Mouse (Mus musculus) ES-Bruce4 (cell line): ENCODE measurements around the gene Canx. TPM values are rescaled to one million over a fixed set of nuclear protein-coding genes. Genes with fewer than 3 reads are reported as not detected.

Experiments used
- H3K27ac ChIP-seq: 2 replicates; pipeline ENCODE4 v1.5.1; 2012; ENCODE audit warnings: low read length, inconsistent platforms; ENCODE audit not compliant: insufficient read depth
- H3K27me3 ChIP-seq: 2 replicates; pipeline ENCODE4 v1.6.1; 2012; ENCODE audit warnings: mild to moderate bottlenecking, low read length, inconsistent platforms; ENCODE audit not compliant: control insufficient read depth, poor library complexity, insufficient read depth, severe bottlenecking
- H3K36me3 ChIP-seq: 2 replicates; pipeline ENCODE4 v1.6.1; 2012; ENCODE audit warnings: inconsistent platforms, mild to moderate bottlenecking, low read length, moderate library complexity; ENCODE audit not compliant: control insufficient read depth, poor library complexity, insufficient read depth, severe bottlenecking
- H3K4me1 ChIP-seq: one replicate; pipeline ENCODE4 v1.8.1; 2011; ENCODE audit warnings: low read length; ENCODE audit not compliant: control insufficient read depth, insufficient read depth
- H3K4me3 ChIP-seq: 2 replicates; pipeline ENCODE4 v1.5.1; 2011; ENCODE audit warnings: low read depth, mild to moderate bottlenecking, low read length
- H3K9ac ChIP-seq: 2 replicates; pipeline ENCODE4 v1.6.1; 2012; ENCODE audit warnings: low read depth, mild to moderate bottlenecking, inconsistent platforms; ENCODE audit not compliant: poor library complexity, severe bottlenecking
- H3K9me3 ChIP-seq: replicated peaks from 2 replicates; pipeline ENCODE4 v1.6.1; 2012; ENCODE audit warnings: mild to moderate bottlenecking, low read length, inconsistent platforms; ENCODE audit not compliant: control insufficient read depth, poor library complexity, insufficient read depth, severe bottlenecking
- CTCF ChIP-seq: IDR thresholded peaks from one replicate; pipeline ENCODE4 v1.8.1; 2011; ENCODE audit warnings: low read depth, low read length
- EP300 ChIP-seq: IDR thresholded peaks from 2 replicates; pipeline ENCODE4 v1.6.1; 2011; ENCODE audit warnings: low read depth, low read length; ENCODE audit not compliant: insufficient read depth
- POLR2A ChIP-seq: IDR thresholded peaks from one replicate; pipeline ENCODE4 v1.8.1; 2011; ENCODE audit warnings: low read length; ENCODE audit not compliant: insufficient read depth
- polyA plus RNA-seq: library from polyadenylated mRNA; stranded (reverse); fragments of >200 nt; gene quantifications from 2 replicates; pipeline ENCODE4 v1.2.4, GENCODE M21; 2011; ENCODE audit warnings: low read depth; ENCODE audit not compliant: missing spikeins, insufficient read depth, insufficient read length

Gene Canx
- polyA plus RNA-seq, 1 experiment, result 681 TPM

DNA sequence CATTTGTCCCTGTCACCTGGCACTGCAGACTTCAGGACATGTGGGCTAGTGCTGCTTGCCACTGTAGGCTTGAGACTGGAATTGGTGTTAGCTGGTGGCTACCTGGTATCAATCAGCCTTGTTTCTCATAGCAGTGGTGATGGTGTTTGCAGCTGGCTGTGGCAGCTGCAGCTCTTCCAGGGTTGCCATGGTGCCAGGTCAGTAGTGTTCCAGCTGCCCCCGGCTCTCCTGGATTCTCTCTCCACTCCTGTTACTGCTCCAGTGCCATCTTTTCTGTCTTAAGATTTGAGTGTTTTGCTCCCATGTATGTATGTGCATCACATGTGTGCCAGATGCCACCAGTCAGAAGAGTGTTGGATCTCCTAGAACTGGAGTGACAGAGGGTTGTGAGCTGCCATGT is 72.1 kb downstream of the Canx start:
- no peaks in the 10 kb centered on the region for H3K9me3 ChIP-seq
- TF ChIP-seq CTCF (no peak), POLR2A (no peak), EP300 (no peak)
- no peaks in the 10 kb centered on the region for H3K27me3 ChIP-seq
- peaks cover 4% of the 10 kb centered on the region for H3K4me1 ChIP-seq
- peak overlapping the region; percentile 86 for H3K27ac ChIP-seq
- peak overlapping the region; percentile 52 for H3K4me3 ChIP-seq
- no peaks in the 10 kb centered on the region; the same call in 1 of the 2 replicates for H3K36me3 ChIP-seq
- H3K9ac ChIP-seq, result peak overlapping the region; percentile 51

DNA sequence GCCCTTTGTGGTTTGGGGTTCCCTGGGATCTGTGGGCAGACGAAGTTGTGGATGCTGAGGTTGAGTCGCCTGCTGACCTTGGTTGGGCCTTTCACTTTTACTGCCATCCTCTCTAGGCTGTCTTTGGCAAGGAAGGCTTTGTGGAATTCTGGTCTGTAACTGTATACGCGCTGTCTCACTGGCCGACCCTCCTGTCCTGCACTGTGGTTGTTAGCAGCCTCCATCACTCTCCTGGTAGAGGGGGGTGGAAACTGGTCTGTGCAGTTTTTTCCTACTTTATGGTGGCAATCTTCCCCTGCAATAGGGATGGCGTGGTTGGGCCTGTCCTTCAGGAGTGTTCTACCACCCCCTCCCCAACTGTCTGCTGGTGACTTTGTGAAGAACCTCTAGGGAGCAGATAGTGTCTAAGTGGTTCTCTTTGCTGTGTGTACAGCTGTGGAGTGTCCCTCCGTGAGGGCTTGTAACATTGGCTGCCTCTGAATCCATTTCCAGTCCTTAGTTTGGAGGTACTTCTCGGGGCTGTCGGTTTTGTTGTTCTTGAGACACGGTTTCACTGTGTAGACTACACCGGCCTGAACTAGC is 72.7 kb downstream of the Canx start:
- Histone ChIP-seq H3K9me3 (no peaks in the 10 kb centered on the region), H3K4me1 (peaks cover 4% of the 10 kb centered on the region), H3K9ac (peak overlapping the region; percentile 51), H3K36me3 (no peaks in the 10 kb centered on the region; the same call in 1 of the 2 replicates), H3K27ac (peak overlapping the region; percentile 86), H3K27me3 (no peaks in the 10 kb centered on the region), H3K4me3 (peak overlapping the region; percentile 52)
- TF ChIP-seq EP300, result no peak
- TF ChIP-seq POLR2A, result no peak
- TF ChIP-seq CTCF, result no peak

DNA sequence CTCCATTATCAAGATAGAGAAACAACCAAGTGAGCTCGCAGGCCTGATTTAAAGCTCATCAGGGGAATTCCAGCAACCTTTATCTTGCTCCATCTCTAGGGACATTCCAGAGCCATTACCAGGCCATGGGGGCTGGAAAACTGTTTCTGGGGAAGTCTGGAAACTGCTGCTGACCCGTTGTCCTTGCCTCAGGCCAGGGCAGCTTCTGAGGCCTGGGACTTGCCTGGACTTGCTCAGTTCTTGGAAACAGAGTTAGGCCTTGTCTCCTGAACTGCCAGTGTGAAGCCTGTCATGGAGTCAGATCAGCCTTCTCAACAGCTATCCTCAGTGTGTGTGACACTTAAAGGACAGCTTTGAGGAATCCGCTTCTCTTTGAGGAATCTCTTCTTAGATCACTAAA is 73.3 kb downstream of the Canx start:
- TF ChIP-seq CTCF (no peak), EP300 (peak; percentile 99), POLR2A (no peak)
- peak overlapping the region; percentile 51 for H3K9ac ChIP-seq
- H3K4me1 ChIP-seq, result peaks cover 4% of the 10 kb centered on the region
- no peaks in the 10 kb centered on the region for H3K27me3 ChIP-seq
- no peaks in the 10 kb centered on the region; the same call in 1 of the 2 replicates for H3K36me3 ChIP-seq
- H3K9me3 ChIP-seq, result no peaks in the 10 kb centered on the region
- H3K27ac ChIP-seq, result peak overlapping the region; percentile 86
- H3K4me3 ChIP-seq, result peak overlapping the region; percentile 52

DNA sequence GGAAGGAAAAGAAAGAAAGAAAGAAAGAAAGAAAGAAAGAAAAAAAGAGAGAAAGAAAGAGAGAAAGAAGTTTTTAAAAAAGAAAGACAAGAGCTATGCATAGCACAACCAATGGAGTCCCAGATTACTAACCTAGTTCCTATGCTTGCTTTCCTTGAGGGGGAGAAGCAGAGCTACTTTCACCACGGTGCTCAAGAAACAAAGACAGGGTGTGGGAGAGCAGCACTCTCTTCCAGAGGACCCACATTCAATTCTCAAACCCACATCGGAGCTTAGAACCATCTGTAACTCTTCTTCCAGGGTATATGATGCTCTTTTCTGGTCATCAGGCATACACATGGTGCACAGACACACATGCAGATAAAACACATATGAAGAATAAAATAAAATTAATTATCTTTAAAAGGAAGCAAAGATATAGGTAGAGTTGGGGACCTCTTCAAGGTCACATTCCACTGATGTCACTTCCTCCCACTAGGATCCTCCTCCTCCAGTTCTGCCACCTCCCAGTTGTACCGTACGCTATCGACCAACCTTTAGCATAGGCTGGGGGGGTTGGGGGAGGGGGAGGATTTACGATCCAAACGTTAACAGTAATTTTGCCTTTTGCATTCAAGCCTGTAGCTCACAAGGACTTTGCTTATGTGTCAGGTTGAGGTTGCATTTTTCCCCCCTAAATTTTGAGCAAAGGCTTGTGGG is 76.9 kb downstream of the Canx start:
- Histone ChIP-seq H3K27me3 (no peaks in the 10 kb centered on the region), H3K9ac (no peak overlapping the region), H3K9me3 (no peaks in the 10 kb centered on the region), H3K27ac (peak overlapping the region; percentile 71), H3K4me1 (peaks cover 4% of the 10 kb centered on the region), H3K36me3 (0 out of 2 replicates have a peak, but pooled peaks cover 2% of the 10 kb centered on the region), H3K4me3 (peak overlapping the region; percentile 6)
- no peak for TF ChIP-seq POLR2A
- no peak for TF ChIP-seq CTCF
- 0 out of 2 replicates have a peak, but pooled peaks have one; percentile 30 for TF ChIP-seq EP300

DNA sequence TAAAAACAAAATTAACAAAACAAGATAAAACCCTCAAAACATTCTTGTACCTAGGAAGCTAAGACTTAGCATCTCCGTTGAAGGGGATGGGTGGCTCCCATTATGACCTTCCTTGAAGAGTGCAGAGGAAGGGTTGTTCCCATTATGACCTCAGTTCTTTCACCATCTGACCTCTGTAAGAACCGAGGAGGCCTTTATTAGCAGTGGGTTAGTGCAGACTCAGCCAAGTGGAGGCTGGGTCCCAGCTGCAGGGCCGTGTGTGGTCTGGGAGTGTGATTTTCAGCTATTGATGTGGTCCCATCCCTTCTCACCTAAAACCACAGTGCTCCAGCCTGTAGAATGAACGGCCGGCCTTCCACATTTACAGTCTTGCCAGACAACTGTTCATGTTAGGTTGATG is 80.2 kb downstream of the Canx start:
- Histone ChIP-seq H3K27ac (no peak overlapping the region), H3K36me3 (0 out of 2 replicates have a peak, but pooled peaks cover 2% of the 10 kb centered on the region), H3K9ac (no peak overlapping the region), H3K9me3 (no peaks in the 10 kb centered on the region), H3K4me3 (no peak overlapping the region), H3K27me3 (no peaks in the 10 kb centered on the region), H3K4me1 (no peaks in the 10 kb centered on the region)
- TF ChIP-seq EP300 (no peak), POLR2A (no peak), CTCF (no peak)

Other genes with a start within 250 kb of the Canx start
- gene Tbc1d9b, start 194.3 kb downstream of the Canx start, polyA plus RNA-seq, result 28.6 and 30.6 TPM in 2 replicates
- gene Mrnip, start 151.2 kb downstream of the Canx start, polyA plus RNA-seq, result 11.0 and 12.8 TPM in 2 replicates
- 208 and 259 TPM in 2 replicates for gene Sqstm1, start 114.8 kb downstream of the Canx start, polyA plus RNA-seq
- 30.8 and 37.0 TPM in 2 replicates for gene Mgat4b, start 114.8 kb downstream of the Canx start, polyA plus RNA-seq
- gene Ltc4s, start 87.1 kb downstream of the Canx start, polyA plus RNA-seq, result 2.7 and 3.1 TPM in 2 replicates
- 13.7 and 14.1 TPM in 2 replicates for gene Maml1, start 33.4 kb downstream of the Canx start, polyA plus RNA-seq
- gene Cby3, start 28.8 kb upstream of the Canx start, polyA plus RNA-seq, result not detected in 2 replicates
- gene Hnrnph1, start 51.3 kb upstream of the Canx start, polyA plus RNA-seq, result 531 and 559 TPM in 2 replicates
- 13.0 and 13.8 TPM in 2 replicates for gene Rufy1, start 105.5 kb upstream of the Canx start, polyA plus RNA-seq